Mouse (Mus musculus): ENCODE results near the gene Serpina16.

- TF ChIP-seq EP300 (IDR thresholded peaks at IDR 0.05; ENCODE audit: low read depth) (no peak), CTCF (IDR thresholded peaks at IDR 0.05; ENCODE audit: low read depth) (no peak)
These were observed 30.2 kb upstream of the Serpina16 start for GRCm38 (mm10) chr12:103706113-103706512.
